Mouse (Mus musculus) left cerebral cortex, adult 2 months (tissue): Measurements from ENCODE around the gene Anks1. TPM values are rescaled to one million over a fixed set of nuclear protein-coding genes. Genes with fewer than 3 reads are reported as not detected.
A peak's percentile ranks its signal among the peaks of the same experiment; 100 is the strongest.
"Not testable (repeated sequence)": the region's sequence is repeated elsewhere in the genome, so short reads cannot be mapped to it uniquely, and the experiment has no call there.

Experiments used
- DNase-seq, 2 experiments: peaks; one replicate each; pipeline ENCODE4 v3.0.0; 2021 to 2022; ENCODE audit warnings: low spot score in 2 of 2, mixed read lengths in 1 of 2; ENCODE audit errors: extremely low spot score in 1 of 2
- H3K27ac ChIP-seq: fragments of 200-600 bp; 2 replicates; pipeline ENCODE4 v1.8.1; 2022
- H3K4me3 ChIP-seq: fragments of 200-600 bp; 2 replicates; pipeline ENCODE4 v1.8.1; 2022
- CTCF ChIP-seq: fragments of 200-600 bp; IDR thresholded peaks from 2 replicates; pipeline ENCODE4 v1.8.1; 2022; ENCODE audit warnings: antibody characterized with exemption, mild to moderate bottlenecking, moderate library complexity
- intact Hi-C: fragments of 180-260 bp; cut with DNase I; formaldehyde crosslinking; loops from one replicate; pipeline ENCODE4 v1.15.1; 2025
- total RNA-seq, 2 experiments: library from RNA; stranded (reverse); gene quantifications; 2 replicates each; pipeline ENCODE4 v1.2.3; 2021

Anks1 gene
- total RNA-seq, 2 experiments from 2014 or later = 36.6 to 54.9 TPM

GRCm38 (mm10) chr17:27953136-27953535, 44.0 kb downstream of the Anks1 start:
- H3K4me3 ChIP-seq = no peak overlapping the region
- no peak for DNase-seq
- no peak overlapping the region for H3K27ac ChIP-seq
- TF ChIP-seq CTCF = no peak
- intact Hi-C loops = no loop called here

- H3K27ac ChIP-seq = peak overlapping the region; percentile 33; the same call in 1 of the 2 replicates
- DNase-seq = no peak
- intact Hi-C loops = no loop called here
- H3K4me3 ChIP-seq = no peak overlapping the region
- TF ChIP-seq CTCF = no peak
Observed at GRCm38 (mm10) chr17:27954629-27955402, 45.7 kb downstream of the Anks1 start.

GRCm38 (mm10) chr17:27957649-27958048, 48.5 kb downstream of the Anks1 start:
- Histone ChIP-seq H3K27ac (no peak overlapping the region), H3K4me3 (no peak overlapping the region)
- TF ChIP-seq CTCF = no peak
- intact Hi-C loops = no loop called here
- DNase-seq = no peak

GRCm38 (mm10) chr17:27960128-27961111, 51.3 kb downstream of the Anks1 start:
- TF ChIP-seq CTCF = no peak
- H3K27ac ChIP-seq = no peak overlapping the region; the same call in 1 of the 2 replicates
- intact Hi-C loops = no loop called here
- no peak overlapping the region for H3K4me3 ChIP-seq
- peak; percentile 45 to 67 for DNase-seq

DNA sequence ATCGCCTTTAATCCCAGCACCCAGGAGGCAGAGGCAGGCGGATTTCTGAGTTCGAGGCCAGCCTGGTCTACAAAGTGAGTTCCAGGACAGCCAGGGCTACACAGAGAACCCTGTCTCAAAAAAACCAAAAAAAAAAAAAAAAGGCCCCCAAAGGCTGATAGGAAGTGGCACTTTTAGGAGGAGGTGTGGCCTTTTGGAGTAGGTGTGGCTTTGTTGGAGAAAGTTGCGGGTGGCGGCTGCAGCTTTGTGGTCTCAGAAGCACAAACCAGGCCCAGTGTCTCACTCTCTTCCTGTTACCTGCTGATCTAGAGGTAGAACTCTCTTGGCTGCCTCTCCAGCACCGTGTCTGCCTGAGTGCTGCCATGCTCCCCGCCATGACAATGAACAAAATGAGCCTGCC, 54.0 kb downstream of the Anks1 start:
- intact Hi-C loops, H3K4me3 ChIP-seq, H3K27ac ChIP-seq: not testable (repeated sequence)

DNA sequence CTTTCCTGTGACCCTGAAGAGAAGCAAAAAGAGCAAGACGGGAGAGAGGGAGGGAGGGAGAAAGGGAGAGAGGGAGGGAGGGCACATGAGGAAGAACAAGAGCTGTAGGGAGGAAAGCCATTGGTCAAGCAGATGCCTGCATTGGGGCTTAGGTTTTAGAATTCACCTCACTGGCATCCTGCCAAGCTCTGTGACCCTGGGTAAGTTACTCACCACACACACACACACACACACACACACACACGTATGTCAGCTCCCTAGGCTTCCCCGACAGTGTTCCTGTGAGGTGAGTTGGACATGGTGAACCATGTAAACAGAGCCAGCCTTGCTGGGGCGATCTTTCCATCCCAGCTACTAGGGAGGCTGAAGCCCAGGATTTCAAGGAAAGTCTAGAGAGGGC, 55.5 kb downstream of the Anks1 start:
- Histone ChIP-seq H3K4me3 (no peak overlapping the region), H3K27ac (no peak overlapping the region)
- intact Hi-C loops = no loop called here
- DNase-seq = no peak
- no peak for TF ChIP-seq CTCF

More for the DNA sequence above, 54.0 kb downstream of the Anks1 start:
- not testable (repeated sequence) for DNase-seq

GRCm38 (mm10) chr17:27965292-27965691, 56.2 kb downstream of the Anks1 start:
- no peak overlapping the region for H3K27ac ChIP-seq
- H3K4me3 ChIP-seq = no peak overlapping the region
- DNase-seq = no peak
- no peak for TF ChIP-seq CTCF
- intact Hi-C loops = no loop called here

DNA sequence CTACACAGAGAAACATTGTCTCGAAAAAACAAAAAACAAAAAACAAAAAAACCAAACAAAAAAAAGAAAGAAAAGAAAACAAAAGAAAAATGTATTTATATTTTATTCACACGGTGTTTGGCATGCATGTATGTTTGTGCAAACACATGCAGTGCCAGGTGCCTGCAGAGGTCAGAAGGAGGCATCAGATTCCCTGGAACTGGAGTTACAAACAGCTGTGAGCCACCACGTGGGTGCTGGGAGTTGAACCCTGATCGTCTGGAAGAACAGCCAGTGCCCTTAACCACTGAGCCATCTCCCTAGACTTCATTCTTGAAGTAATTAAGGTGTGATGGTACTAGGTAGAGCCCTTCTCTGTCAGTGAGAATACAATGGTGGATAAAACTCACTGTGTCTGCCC, 57.0 kb downstream of the Anks1 start:
- Histone ChIP-seq H3K27ac (no peak overlapping the region), H3K4me3 (no peak overlapping the region)
- DNase-seq = no peak
- TF ChIP-seq CTCF = no peak
- intact Hi-C loops = no loop called here

DNA sequence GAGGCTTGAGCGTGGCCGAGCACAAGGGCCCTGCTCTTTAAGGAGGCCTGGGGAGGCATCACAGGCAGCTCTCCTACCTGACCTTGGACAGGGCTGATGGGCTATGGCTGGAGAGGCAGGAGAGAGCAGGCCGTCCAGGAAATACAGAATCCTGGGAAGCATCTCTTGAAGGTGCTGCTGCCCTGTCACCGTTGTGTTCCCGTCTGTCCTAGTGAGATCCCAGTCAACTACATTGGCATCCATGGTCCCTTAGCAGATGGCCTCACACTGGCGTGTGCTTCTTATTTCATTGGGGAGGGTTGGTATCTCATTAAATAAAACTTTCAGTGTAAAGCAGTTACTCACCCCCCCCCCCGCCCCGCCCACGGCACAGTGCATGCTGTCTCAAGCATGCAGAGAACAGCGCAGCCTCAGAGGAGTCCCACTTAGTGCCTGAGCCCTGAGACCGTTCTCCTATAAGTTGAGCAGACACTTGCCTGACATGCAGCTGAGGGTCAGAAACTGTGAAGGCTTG, 57.5 kb downstream of the Anks1 start:
- DNase-seq = no peak
- H3K4me3 ChIP-seq = no peak overlapping the region
- no peak overlapping the region for H3K27ac ChIP-seq
- no peak for TF ChIP-seq CTCF
- intact Hi-C loops = no loop called here

GRCm38 (mm10) chr17:27967529-27967928, 58.4 kb downstream of the Anks1 start:
- intact Hi-C loops = no loop called here
- Histone ChIP-seq H3K4me3 (no peak overlapping the region), H3K27ac (no peak overlapping the region)
- no peak for TF ChIP-seq CTCF
- no peak for DNase-seq

DNA sequence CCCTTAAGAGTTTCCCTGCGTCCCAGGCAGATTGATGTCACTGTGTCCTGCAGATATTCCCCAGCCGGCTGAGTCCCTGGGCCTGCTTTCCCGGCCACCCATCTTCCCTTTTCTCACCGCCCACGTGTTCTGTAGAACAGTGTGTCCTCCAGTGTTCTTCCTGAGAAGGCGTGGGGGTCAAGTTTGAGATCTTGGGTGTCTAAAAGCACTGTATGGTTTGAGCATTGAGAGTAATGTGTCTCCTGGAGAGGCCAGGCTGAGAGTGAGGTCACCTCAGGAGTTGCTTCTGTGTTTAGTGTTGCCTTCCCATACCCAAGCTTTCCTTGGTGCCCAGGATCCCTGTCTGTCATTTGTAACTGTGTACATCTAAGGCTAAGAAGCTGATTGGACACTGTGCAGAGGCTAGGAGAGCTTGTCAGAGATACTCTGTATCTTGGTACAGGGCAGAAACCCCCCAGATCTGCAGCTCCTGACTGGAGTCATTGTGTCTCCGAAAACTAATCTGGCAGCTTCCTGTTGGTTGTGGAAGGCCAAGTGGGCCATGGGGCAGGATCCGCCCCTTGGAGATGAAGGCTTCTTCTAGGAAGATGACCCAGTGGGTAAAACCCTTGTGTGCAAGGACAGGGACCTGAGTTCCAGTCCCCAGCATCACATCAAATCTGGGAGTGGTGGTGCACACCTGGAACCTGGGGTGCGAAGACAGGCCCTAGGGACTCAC, 59.1 kb downstream of the Anks1 start:
- intact Hi-C loops = no loop called here
- no peak for DNase-seq
- no peak for TF ChIP-seq CTCF
- Histone ChIP-seq H3K4me3 (no peak overlapping the region), H3K27ac (peak overlapping the region; percentile 60)
